Mouse (Mus musculus) midbrain, postnatal 0 days (tissue): ENCODE data around the gene Ptpn1. TPM values are rescaled to one million over a fixed set of nuclear protein-coding genes. Genes with fewer than 3 reads are reported as not detected.

Experiments
- ATAC-seq: fragments of 200-750 bp; cut with Nextera tagmentation; 2 replicates; pipeline ENCODE4 v1.8.0; 2017; ENCODE audit warnings: moderate number of reproducible peaks, mild to moderate bottlenecking, moderate TSS enrichment, moderate library complexity; ENCODE audit not compliant: low FRiP score
- DNase-seq: peaks from one replicate; pipeline ENCODE4 v3.0.0-alpha.2; 2015; ENCODE audit warnings: low spot score
- H3K27ac ChIP-seq: fragments of 300-500 bp; sonication (generic); 2 replicates; pipeline ENCODE4 v1.5.1; 2014; ENCODE audit warnings: low read depth, mild to moderate bottlenecking, low read length, mixed read lengths
- H3K27me3 ChIP-seq: fragments of 300-500 bp; sonication (generic); 2 replicates; pipeline ENCODE4 v1.6.1; 2014; ENCODE audit warnings: low read length, control low read depth, mixed read lengths; ENCODE audit not compliant: insufficient read depth
- H3K36me3 ChIP-seq: fragments of 300-500 bp; sonication (generic); 2 replicates; pipeline ENCODE4 v1.6.1; 2014; ENCODE audit warnings: low read length, control low read depth, mixed read lengths; ENCODE audit not compliant: insufficient read depth
- H3K4me1 ChIP-seq: fragments of 300-500 bp; sonication (generic); 2 replicates; pipeline ENCODE4 v1.6.1; 2014; ENCODE audit warnings: mild to moderate bottlenecking, control low read depth, antibody characterized with exemption, low read length, mixed read lengths; ENCODE audit not compliant: insufficient read depth
- H3K4me2 ChIP-seq: fragments of 300-500 bp; sonication (generic); 2 replicates; pipeline ENCODE4 v1.6.1; 2014; ENCODE audit warnings: low read depth, mild to moderate bottlenecking, low read length, mixed read lengths; ENCODE audit not compliant: poor library complexity, severe bottlenecking
- H3K4me3 ChIP-seq: fragments of 300-500 bp; sonication (generic); 2 replicates; pipeline ENCODE4 v1.5.1; 2014; ENCODE audit warnings: low read depth, mild to moderate bottlenecking, low read length, moderate library complexity
- H3K9ac ChIP-seq: fragments of 300-500 bp; sonication (generic); replicated peaks from 2 replicates; pipeline ENCODE4 v1.6.1; 2014; ENCODE audit warnings: mild to moderate bottlenecking, low read length, moderate library complexity, mixed read lengths; ENCODE audit not compliant: poor library complexity, severe bottlenecking
- H3K9me3 ChIP-seq: fragments of 300-500 bp; sonication (generic); 2 replicates; pipeline ENCODE4 v1.6.1; 2016; ENCODE audit warnings: low read length, control low read depth
- CTCF ChIP-seq: IDR thresholded peaks from 2 replicates; pipeline ENCODE4 v1.5.1; 2016; ENCODE audit warnings: antibody characterized with exemption, mild to moderate bottlenecking
- WGBS: fragments of 180-500 bp; shearing (Covaris S2); extraction: QIAGEN DNeasy Blood & Tissue Kit; methylation state at CpG from one replicate; pipeline ENCODE4 v1.1.7; 2014; 5-methylcytosine and 5-hydroxymethylcytosine counted together
- polyA plus RNA-seq: library from polyadenylated mRNA; unstranded; fragments of >200 nt; fragmentation: Nextera tagmentation; extraction: Ambion mirVana; gene quantifications from 2 replicates; pipeline ENCODE4 v1.2.1, GENCODE M21; 2015
- total RNA-seq: library from RNA; depleted of rRNA; stranded (reverse); fragments of >200 nt; gene quantifications from 2 replicates; pipeline ENCODE4 v1.2.3, GENCODE M21; 2014

The Ptpn1 gene
- total and polyA plus RNA-seq, 2 experiments from 2014 or later = 42.7 to 59.1 TPM

DNA sequence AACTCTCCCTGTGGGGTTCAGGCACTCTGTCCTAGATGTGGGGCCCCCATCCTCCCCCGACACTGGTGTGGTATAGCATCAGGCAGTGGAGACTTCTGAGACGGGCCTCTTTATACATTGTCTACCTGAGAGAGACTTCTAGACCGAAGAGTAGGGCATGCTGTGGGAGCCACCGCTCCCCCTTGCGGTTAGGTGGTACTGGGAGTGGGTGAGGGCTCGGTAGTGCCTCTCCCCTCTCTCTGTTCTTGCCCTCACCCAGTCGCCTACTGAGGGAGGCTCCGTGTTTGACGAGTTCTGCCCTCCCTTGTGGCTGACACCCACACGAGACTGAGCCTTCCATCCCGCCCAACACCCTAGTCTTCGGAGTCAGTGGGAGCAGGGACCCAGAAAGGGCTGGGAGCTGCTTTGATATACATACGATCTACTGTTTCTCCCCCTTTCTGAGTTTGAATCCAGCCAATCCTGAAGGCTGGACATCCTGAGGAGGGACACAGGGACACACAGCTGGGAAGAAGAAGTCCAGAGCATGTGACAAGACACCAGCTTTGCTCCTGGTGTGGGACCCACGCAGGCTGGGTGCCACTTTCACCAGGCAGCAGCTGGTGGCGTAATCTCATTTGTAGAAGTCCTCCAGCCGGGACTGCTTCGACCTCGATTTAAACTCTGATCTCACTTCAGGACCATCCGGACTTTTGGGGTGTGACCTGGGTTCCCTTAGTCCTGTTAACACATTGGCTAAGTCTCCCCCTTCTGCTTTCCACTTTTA lies 64.2 kb downstream of the Ptpn1 start:
- no peak for ATAC-seq
- TF ChIP-seq CTCF = no peak
- WGBS = 69% methylated on average over 19 of the region's 19 CpGs

DNA sequence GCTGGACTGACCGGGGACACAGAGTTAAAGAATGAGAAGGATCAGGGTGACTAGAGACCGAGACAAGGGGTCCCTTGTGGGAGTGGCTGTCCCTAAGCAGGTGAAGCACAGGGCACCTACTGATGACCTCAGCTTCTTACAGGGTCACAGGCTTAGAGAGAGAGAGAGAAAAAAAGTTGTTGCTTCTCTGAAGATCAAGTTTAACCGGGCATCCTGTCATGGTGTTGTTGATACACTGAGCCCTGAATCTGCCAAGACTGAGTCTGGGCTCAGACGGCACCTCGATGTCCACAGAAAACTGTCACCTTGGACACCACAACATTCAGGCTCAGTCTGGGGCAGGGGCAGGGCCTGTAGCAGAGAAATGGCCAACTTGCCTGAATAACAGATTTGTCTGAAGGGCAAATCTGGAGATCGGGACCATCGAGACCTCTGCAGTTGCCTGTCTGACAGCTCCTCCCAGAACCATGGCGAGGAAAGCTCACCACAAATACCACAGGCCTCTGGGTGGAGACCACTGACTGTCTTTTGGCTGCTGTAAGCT lies 64.9 kb downstream of the Ptpn1 start:
- no peak for ATAC-seq
- 60% methylated on average over 8 of the region's 8 CpGs for WGBS

More for the DNA sequence above, 64.2 kb downstream of the Ptpn1 start:
- no peak for DNase-seq
- H3K9ac ChIP-seq = no peak overlapping the region
- H3K27ac ChIP-seq = no peak overlapping the region
- no peaks in the 10 kb centered on the region for H3K4me1 ChIP-seq
- H3K4me2 ChIP-seq = no peak overlapping the region
- 0 out of 2 replicates have a peak, but pooled peaks cover 5% of the 10 kb centered on the region for H3K9me3 ChIP-seq
- H3K4me3 ChIP-seq = no peak overlapping the region
- H3K36me3 ChIP-seq = no peaks in the 10 kb centered on the region
- H3K27me3 ChIP-seq = no peaks in the 10 kb centered on the region

GRCm38 (mm10) chr2:167997562-167997961 lies 65.7 kb downstream of the Ptpn1 start:
- ATAC-seq (no peak), DNase-seq (no peak)
- Histone ChIP-seq H3K4me3 (no peak overlapping the region), H3K9ac (no peak overlapping the region), H3K27ac (no peak overlapping the region), H3K36me3 (no peaks in the 10 kb centered on the region), H3K27me3 (no peaks in the 10 kb centered on the region), H3K9me3 (0 out of 2 replicates have a peak, but pooled peaks cover 5% of the 10 kb centered on the region), H3K4me1 (no peaks in the 10 kb centered on the region), H3K4me2 (no peak overlapping the region)
- WGBS = 93% methylated on average over 3 of the region's 3 CpGs
- TF ChIP-seq CTCF = no peak

More for the DNA sequence above, 64.9 kb downstream of the Ptpn1 start:
- no peaks in the 10 kb centered on the region for H3K36me3 ChIP-seq
- H3K27me3 ChIP-seq = no peaks in the 10 kb centered on the region
- H3K4me2 ChIP-seq = no peak overlapping the region
- no peak overlapping the region for H3K4me3 ChIP-seq
- H3K4me1 ChIP-seq = no peaks in the 10 kb centered on the region
- H3K9ac ChIP-seq = no peak overlapping the region
- H3K9me3 ChIP-seq = 0 out of 2 replicates have a peak, but pooled peaks cover 5% of the 10 kb centered on the region
- no peak for DNase-seq
- H3K27ac ChIP-seq = no peak overlapping the region
- TF ChIP-seq CTCF = no peak

- H3K4me1 ChIP-seq = no peaks in the 10 kb centered on the region
- no peaks in the 10 kb centered on the region for H3K36me3 ChIP-seq
- no peak for DNase-seq
- H3K9ac ChIP-seq = no peak overlapping the region
- TF ChIP-seq CTCF = peak; percentile 22; the same call in 1 of the 2 replicates
- no peak overlapping the region for H3K4me3 ChIP-seq
- ATAC-seq = no peak
- H3K27ac ChIP-seq = no peak overlapping the region
- WGBS = 76% methylated on average over 3 of the region's 3 CpGs
- H3K27me3 ChIP-seq = no peaks in the 10 kb centered on the region
- 0 out of 2 replicates have a peak, but pooled peaks cover 5% of the 10 kb centered on the region for H3K9me3 ChIP-seq
- no peak overlapping the region for H3K4me2 ChIP-seq
Measured at GRCm38 (mm10) chr2:167999145-167999743, 67.4 kb downstream of the Ptpn1 start.

- no peaks in the 10 kb centered on the region for H3K4me1 ChIP-seq
- H3K9ac ChIP-seq = no peak overlapping the region
- 52% methylated on average over 4 of the region's 4 CpGs for WGBS
- H3K4me2 ChIP-seq = no peak overlapping the region
- no peak overlapping the region for H3K27ac ChIP-seq
- H3K4me3 ChIP-seq = no peak overlapping the region
- TF ChIP-seq CTCF = no peak
- ATAC-seq (no peak), DNase-seq (no peak)
- 0 out of 2 replicates have a peak, but pooled peaks cover 5% of the 10 kb centered on the region for H3K9me3 ChIP-seq
- H3K27me3 ChIP-seq = no peaks in the 10 kb centered on the region
- H3K36me3 ChIP-seq = no peaks in the 10 kb centered on the region
Measured at GRCm38 (mm10) chr2:168002188-168002587, 70.3 kb downstream of the Ptpn1 start.

- Histone ChIP-seq H3K4me2 (no peak overlapping the region), H3K36me3 (no peaks in the 10 kb centered on the region), H3K4me3 (no peak overlapping the region), H3K27me3 (no peaks in the 10 kb centered on the region), H3K27ac (no peak overlapping the region), H3K4me1 (no peaks in the 10 kb centered on the region), H3K9me3 (0 out of 2 replicates have a peak, but pooled peaks cover 5% of the 10 kb centered on the region), H3K9ac (no peak overlapping the region)
- ATAC-seq = no peak
- no peak for DNase-seq
- 43% methylated on average over 1 of the region's 2 CpGs for WGBS
- no peak for TF ChIP-seq CTCF
Measured at GRCm38 (mm10) chr2:168002884-168003283, 71.0 kb downstream of the Ptpn1 start.
